Mouse (Mus musculus) ES-Bruce4 (cell line): ENCODE measurements at regions not wholly inside any gene's neighbourhood (a gene's known extent, or its start where the extent isn't known, plus 50 kb on each side); places are given as distances from the start of the nearest gene placed in this dataset.

ENCODE experiments used
- H3K27ac ChIP-seq: 2 replicates; pipeline ENCODE4 v1.5.1; 2012; ENCODE audit warnings: low read length, inconsistent platforms; ENCODE audit not compliant: insufficient read depth
- H3K27me3 ChIP-seq: 2 replicates; pipeline ENCODE4 v1.6.1; 2012; ENCODE audit warnings: mild to moderate bottlenecking, low read length, inconsistent platforms; ENCODE audit not compliant: control insufficient read depth, poor library complexity, insufficient read depth, severe bottlenecking
- H3K36me3 ChIP-seq: 2 replicates; pipeline ENCODE4 v1.6.1; 2012; ENCODE audit warnings: inconsistent platforms, mild to moderate bottlenecking, low read length, moderate library complexity; ENCODE audit not compliant: control insufficient read depth, poor library complexity, insufficient read depth, severe bottlenecking
- H3K4me1 ChIP-seq: one replicate; pipeline ENCODE4 v1.8.1; 2011; ENCODE audit warnings: low read length; ENCODE audit not compliant: control insufficient read depth, insufficient read depth
- H3K4me3 ChIP-seq: 2 replicates; pipeline ENCODE4 v1.5.1; 2011; ENCODE audit warnings: low read depth, mild to moderate bottlenecking, low read length
- H3K9ac ChIP-seq: 2 replicates; pipeline ENCODE4 v1.6.1; 2012; ENCODE audit warnings: low read depth, mild to moderate bottlenecking, inconsistent platforms; ENCODE audit not compliant: poor library complexity, severe bottlenecking
- H3K9me3 ChIP-seq: replicated peaks from 2 replicates; pipeline ENCODE4 v1.6.1; 2012; ENCODE audit warnings: mild to moderate bottlenecking, low read length, inconsistent platforms; ENCODE audit not compliant: control insufficient read depth, poor library complexity, insufficient read depth, severe bottlenecking
- CTCF ChIP-seq: IDR thresholded peaks from one replicate; pipeline ENCODE4 v1.8.1; 2011; ENCODE audit warnings: low read depth, low read length
- EP300 ChIP-seq: IDR thresholded peaks from 2 replicates; pipeline ENCODE4 v1.6.1; 2011; ENCODE audit warnings: low read depth, low read length; ENCODE audit not compliant: insufficient read depth
- POLR2A ChIP-seq: IDR thresholded peaks from one replicate; pipeline ENCODE4 v1.8.1; 2011; ENCODE audit warnings: low read length; ENCODE audit not compliant: insufficient read depth

DNA sequence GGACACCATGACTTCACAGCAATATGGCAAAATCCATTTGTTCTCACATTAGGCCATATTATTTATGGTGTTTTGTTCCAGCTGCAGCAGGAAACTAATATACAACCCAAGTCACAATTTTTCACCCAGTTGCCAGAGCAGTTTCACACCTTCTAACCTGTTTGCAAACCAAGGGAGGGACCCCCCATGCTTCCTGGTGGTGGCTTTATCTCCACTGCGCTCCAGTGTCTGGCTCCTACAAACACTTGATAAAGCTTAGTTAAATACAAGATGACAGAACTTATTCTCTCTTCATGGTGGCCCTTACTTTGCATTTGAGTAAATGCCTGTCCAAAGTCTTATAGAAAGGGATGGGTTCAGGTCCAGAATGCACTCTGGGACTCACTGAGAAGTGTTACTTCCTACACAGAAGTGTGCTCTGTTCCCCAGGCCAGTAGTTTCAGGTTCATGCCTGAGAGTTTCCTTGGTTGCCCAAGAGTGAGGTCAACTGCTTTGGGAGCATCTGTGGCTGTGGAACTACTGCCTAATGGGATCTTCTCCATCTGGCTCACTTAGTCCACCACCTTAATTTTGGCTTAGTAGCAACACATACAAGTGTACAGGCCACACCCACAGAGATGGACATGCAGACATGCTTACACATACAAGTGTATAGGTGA, 186.9 kb downstream of the Rnf152 start:
- Histone ChIP-seq H3K27ac (no peak overlapping the region), H3K36me3 (no peaks in the 10 kb centered on the region), H3K4me1 (no peaks in the 10 kb centered on the region), H3K9ac (no peak overlapping the region), H3K9me3 (no peaks in the 10 kb centered on the region), H3K4me3 (no peak overlapping the region), H3K27me3 (no peaks in the 10 kb centered on the region)
- no peak for TF ChIP-seq CTCF
- no peak for TF ChIP-seq POLR2A
- TF ChIP-seq EP300: no peak

GRCm38 (mm10) chr1:105168808-105169207, 187.7 kb downstream of the Rnf152 start:
- TF ChIP-seq CTCF (no peak), POLR2A (no peak), EP300 (no peak)
- H3K27me3 ChIP-seq: no peaks in the 10 kb centered on the region

GRCm38 (mm10) chr1:105157459-105158124, 198.9 kb downstream of the Rnf152 start:
- Histone ChIP-seq H3K9ac (no peak overlapping the region), H3K9me3 (no peaks in the 10 kb centered on the region), H3K4me3 (no peak overlapping the region), H3K4me1 (no peaks in the 10 kb centered on the region), H3K36me3 (no peaks in the 10 kb centered on the region), H3K27me3 (no peaks in the 10 kb centered on the region), H3K27ac (no peak overlapping the region)
- TF ChIP-seq POLR2A (no peak), CTCF (no peak), EP300 (no peak)

More at GRCm38 (mm10) chr1:105168808-105169207, 187.7 kb downstream of the Rnf152 start:
- Histone ChIP-seq H3K4me1 (no peaks in the 10 kb centered on the region), H3K36me3 (no peaks in the 10 kb centered on the region), H3K27ac (no peak overlapping the region), H3K9me3 (no peaks in the 10 kb centered on the region), H3K4me3 (no peak overlapping the region), H3K9ac (no peak overlapping the region)

DNA sequence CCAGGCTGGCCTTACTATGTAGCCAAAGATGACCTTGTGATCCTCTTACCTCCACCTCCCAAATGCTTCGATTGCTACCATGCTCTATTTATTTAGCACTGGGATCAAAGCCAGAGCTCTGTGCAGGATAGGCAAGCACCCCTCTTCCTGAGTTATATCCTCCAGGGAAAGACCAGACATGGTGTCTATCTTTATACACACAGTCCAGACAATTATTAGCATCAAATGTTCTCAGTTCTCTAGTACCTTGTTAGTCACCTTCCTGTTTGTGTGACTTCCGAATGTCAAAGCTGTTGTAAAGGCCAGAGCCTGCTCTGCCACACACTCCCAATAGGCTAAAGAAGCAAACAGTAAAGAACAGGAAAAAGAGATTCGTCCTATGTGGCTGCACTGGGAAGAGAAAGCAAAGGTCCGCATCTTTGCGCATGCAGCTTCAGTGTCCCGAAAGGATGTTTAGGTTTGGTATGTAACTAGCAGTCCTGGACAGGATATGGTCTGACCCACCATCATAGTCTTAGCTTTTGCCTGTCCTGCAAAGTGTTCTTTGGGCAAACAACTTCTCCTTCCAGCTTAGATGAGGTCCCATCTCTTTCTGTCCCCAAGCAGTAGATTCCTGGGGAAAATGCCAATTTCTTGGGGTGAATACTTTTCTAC, 204.2 kb downstream of the Rnf152 start:
- H3K9me3 ChIP-seq: peaks cover 3% of the 10 kb centered on the region
- H3K9ac ChIP-seq: no peak overlapping the region
- H3K36me3 ChIP-seq: no peaks in the 10 kb centered on the region
- no peaks in the 10 kb centered on the region for H3K27me3 ChIP-seq
- TF ChIP-seq EP300: no peak
- TF ChIP-seq CTCF: no peak
- no peak for TF ChIP-seq POLR2A
- H3K27ac ChIP-seq: no peak overlapping the region
- H3K4me3 ChIP-seq: no peak overlapping the region
- no peaks in the 10 kb centered on the region for H3K4me1 ChIP-seq

- H3K27me3 ChIP-seq: no peaks in the 10 kb centered on the region
- TF ChIP-seq EP300 (no peak), CTCF (no peak), POLR2A (no peak)
- H3K9ac ChIP-seq: no peak overlapping the region
- peaks cover 5% of the 10 kb centered on the region for H3K9me3 ChIP-seq
- no peak overlapping the region for H3K4me3 ChIP-seq
- H3K27ac ChIP-seq: no peak overlapping the region
- no peaks in the 10 kb centered on the region for H3K36me3 ChIP-seq
- H3K4me1 ChIP-seq: no peaks in the 10 kb centered on the region
Measured at GRCm38 (mm10) chr1:105151466-105151846, 205.1 kb downstream of the Rnf152 start.
